Mouse (Mus musculus) kidney, embryonic 15.5 days (tissue): Measurements from ENCODE around the gene Mnx1. TPM values are rescaled to one million over a fixed set of nuclear protein-coding genes. Genes with fewer than 3 reads are reported as not detected.
"Not testable (repeated sequence)": the region's sequence is repeated elsewhere in the genome, so short reads cannot be mapped to it uniquely, and the experiment has no call there.

Source experiments
- ATAC-seq: fragments of 200-750 bp; cut with Nextera tagmentation; replicated peaks from 2 replicates; pipeline ENCODE4 v1.8.0; 2017; ENCODE audit warnings: moderate TSS enrichment; ENCODE audit not compliant: low FRiP score
- H3K27ac ChIP-seq: fragments of 300-500 bp; sonication (generic); 2 replicates; pipeline ENCODE4 v1.5.1; 2015; ENCODE audit warnings: mild to moderate bottlenecking, inconsistent platforms
- H3K27me3 ChIP-seq: fragments of 300-500 bp; sonication (generic); 2 replicates; pipeline ENCODE4 v1.6.1; 2015; ENCODE audit warnings: inconsistent platforms
- H3K36me3 ChIP-seq: fragments of 300-500 bp; sonication (generic); 2 replicates; pipeline ENCODE4 v1.6.1; 2015; ENCODE audit warnings: inconsistent platforms
- H3K4me1 ChIP-seq: fragments of 300-500 bp; sonication (generic); 2 replicates; pipeline ENCODE4 v1.6.1; 2015; ENCODE audit warnings: inconsistent platforms
- H3K4me2 ChIP-seq: fragments of 300-500 bp; sonication (generic); 2 replicates; pipeline ENCODE4 v1.6.1; 2015; ENCODE audit warnings: moderate library complexity, mild to moderate bottlenecking, inconsistent platforms
- H3K4me3 ChIP-seq: fragments of 300-500 bp; sonication (generic); replicated peaks from 2 replicates; pipeline ENCODE4 v1.5.1; 2015; ENCODE audit warnings: mild to moderate bottlenecking, inconsistent platforms
- H3K9ac ChIP-seq: fragments of 300-500 bp; sonication (generic); 2 replicates; pipeline ENCODE4 v1.6.1; 2015; ENCODE audit warnings: mild to moderate bottlenecking, inconsistent platforms
- H3K9me3 ChIP-seq: fragments of 300-500 bp; sonication (generic); replicated peaks from 2 replicates; pipeline ENCODE4 v1.6.1; 2016; ENCODE audit warnings: inconsistent platforms
- WGBS: fragments of 180-500 bp; shearing (Covaris S2); methylation state at CpG from one replicate; pipeline ENCODE4 v1.1.7; 2015; ENCODE audit warnings: mixed read lengths; 5-methylcytosine and 5-hydroxymethylcytosine counted together
- polyA plus RNA-seq: library from polyadenylated mRNA; unstranded; fragments of >200 nt; fragmentation: Nextera tagmentation; extraction: Ambion mirVana; gene quantifications from 2 replicates; pipeline ENCODE4 v1.2.1, GENCODE M21; 2015

Mnx1 gene
- polyA plus RNA-seq, 1 experiment from 2014 or later, result not detected

DNA sequence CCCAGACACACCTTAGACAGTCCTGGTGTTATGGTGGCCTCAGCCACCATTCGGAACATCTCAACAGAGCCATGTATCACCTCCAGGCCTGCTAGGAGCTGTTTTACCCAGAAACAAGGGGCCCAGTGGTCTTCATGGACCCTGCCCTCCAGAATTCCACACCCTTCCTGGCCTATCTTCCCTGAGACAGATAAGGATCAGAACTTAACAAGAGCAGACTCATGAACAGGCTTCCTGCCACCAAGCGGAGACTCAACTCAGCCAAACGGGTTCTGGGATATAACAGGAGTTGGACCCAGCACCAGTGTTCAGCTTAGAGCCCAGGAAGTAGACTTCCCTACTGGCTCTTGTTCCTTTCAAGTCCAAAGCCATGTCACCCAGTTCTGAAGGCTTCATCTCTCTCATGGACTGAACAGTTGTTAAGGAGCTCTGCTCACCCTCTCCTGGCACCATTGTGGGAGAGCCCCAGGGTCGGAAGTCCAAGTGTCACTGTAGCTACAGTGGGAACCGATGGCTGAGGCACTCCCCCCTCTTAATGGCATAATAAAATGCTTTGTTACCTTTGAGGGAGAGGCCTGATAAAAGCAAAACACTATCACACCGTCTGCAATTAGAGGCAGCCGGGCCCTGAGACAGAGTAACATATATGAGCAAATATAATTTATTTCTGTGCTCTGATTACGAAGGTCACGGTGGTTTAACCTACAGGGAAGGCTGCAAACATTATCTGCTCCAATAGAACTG lies 15.2 kb downstream of the Mnx1 start:
- ATAC-seq, result no peak
- no peak overlapping the region for H3K27ac ChIP-seq
- H3K9ac ChIP-seq, result no peak overlapping the region
- peaks cover 33% of the 10 kb centered on the region for H3K27me3 ChIP-seq
- H3K9me3 ChIP-seq, result no peaks in the 10 kb centered on the region
- no peak overlapping the region for H3K4me3 ChIP-seq
- H3K36me3 ChIP-seq, result peaks cover 9% of the 10 kb centered on the region; the same call in 1 of the 2 replicates
- no peak overlapping the region for H3K4me2 ChIP-seq
- WGBS, result 42% methylated on average over 9 of the region's 9 CpGs
- H3K4me1 ChIP-seq, result peaks cover 7% of the 10 kb centered on the region

DNA sequence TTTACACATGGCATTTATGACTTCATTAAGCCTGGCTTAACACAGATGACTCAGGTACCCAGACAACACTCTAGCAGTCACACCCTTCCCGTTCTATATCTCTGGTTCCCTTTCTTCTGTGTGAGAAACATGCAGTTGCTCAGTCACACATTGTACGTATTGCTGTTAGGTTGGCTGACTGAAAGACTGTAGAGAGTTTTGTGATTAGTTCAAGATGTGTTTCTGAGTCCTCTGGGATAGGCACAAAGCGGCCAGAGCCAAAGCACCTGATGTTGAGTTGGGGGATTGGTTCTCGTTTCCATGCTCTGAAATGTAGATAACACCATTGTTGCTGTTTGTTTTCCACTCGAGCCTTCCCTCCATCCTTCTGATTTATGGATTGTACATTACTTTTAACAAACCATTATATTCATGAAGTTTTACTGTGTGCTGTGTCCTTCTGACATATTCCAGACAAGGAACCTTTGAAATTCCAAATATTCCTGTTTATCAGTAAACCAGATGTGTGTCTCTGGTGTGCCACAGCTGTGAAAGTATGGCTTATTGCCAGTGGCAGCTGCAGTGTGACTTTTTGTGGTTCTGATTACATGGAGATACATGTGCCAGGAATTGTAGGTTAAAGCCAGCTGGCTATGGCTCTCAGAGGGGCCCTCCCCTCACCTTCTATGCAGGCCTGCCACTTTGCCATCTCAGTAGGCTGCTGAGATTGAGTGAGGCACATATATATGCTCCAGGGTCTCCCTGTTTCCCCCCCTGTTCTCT lies 21.2 kb downstream of the Mnx1 start:
- H3K27me3 ChIP-seq, result no peaks in the 10 kb centered on the region
- no peak overlapping the region for H3K9ac ChIP-seq
- H3K4me2 ChIP-seq, result no peak overlapping the region
- H3K4me3 ChIP-seq, result no peak overlapping the region
- peaks cover 42% of the 10 kb centered on the region for H3K36me3 ChIP-seq
- no peaks in the 10 kb centered on the region for H3K4me1 ChIP-seq
- H3K9me3 ChIP-seq, result no peaks in the 10 kb centered on the region
- no peak overlapping the region for H3K27ac ChIP-seq
- ATAC-seq, result no peak
- 79% methylated on average over 5 of the region's 5 CpGs for WGBS

DNA sequence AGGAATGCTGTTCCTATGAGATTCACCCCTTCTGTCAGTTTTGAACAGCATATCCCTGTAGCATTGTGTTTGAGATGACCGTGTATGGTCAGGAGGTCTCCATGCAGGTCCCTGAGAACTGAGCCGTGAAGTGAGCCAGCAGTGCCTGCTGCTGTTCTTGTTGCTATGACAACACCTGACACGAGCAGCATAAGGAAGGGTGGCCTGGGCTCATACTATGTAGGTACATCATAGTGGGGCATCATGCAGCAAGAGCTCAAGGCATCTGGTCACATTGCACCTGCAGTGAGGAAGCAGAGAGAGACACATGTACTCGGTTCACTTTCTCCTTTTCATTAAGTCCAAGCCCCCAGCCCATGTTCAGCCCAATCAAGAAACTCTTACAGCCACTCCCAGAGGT lies 25.9 kb downstream of the Mnx1 start:
- no peaks in the 10 kb centered on the region for H3K27me3 ChIP-seq
- no peak for ATAC-seq
- no peak overlapping the region for H3K4me3 ChIP-seq
- H3K4me2 ChIP-seq, result no peak overlapping the region
- peaks cover 77% of the 10 kb centered on the region for H3K36me3 ChIP-seq
- H3K27ac ChIP-seq, result no peak overlapping the region
- no peaks in the 10 kb centered on the region for H3K4me1 ChIP-seq
- whole genome bisulfite sequencing, result 71% methylated on average over 4 of the region's 4 CpGs
- H3K9ac ChIP-seq, result no peak overlapping the region
- H3K9me3 ChIP-seq, result no peaks in the 10 kb centered on the region

- H3K4me3 ChIP-seq, result no peak overlapping the region
- no peak for ATAC-seq
- H3K27ac ChIP-seq, result no peak overlapping the region
- H3K4me2 ChIP-seq, result no peak overlapping the region
- H3K27me3 ChIP-seq, result no peaks in the 10 kb centered on the region
- 100% methylated on average over 2 of the region's 2 CpGs for WGBS
- H3K36me3 ChIP-seq, result peaks cover 95% of the 10 kb centered on the region
- no peak overlapping the region for H3K9ac ChIP-seq
- no peaks in the 10 kb centered on the region for H3K4me1 ChIP-seq
- H3K9me3 ChIP-seq, result no peaks in the 10 kb centered on the region
These were observed 33.0 kb downstream of the Mnx1 start for GRCm38 (mm10) chr5:29445275-29445674.

DNA sequence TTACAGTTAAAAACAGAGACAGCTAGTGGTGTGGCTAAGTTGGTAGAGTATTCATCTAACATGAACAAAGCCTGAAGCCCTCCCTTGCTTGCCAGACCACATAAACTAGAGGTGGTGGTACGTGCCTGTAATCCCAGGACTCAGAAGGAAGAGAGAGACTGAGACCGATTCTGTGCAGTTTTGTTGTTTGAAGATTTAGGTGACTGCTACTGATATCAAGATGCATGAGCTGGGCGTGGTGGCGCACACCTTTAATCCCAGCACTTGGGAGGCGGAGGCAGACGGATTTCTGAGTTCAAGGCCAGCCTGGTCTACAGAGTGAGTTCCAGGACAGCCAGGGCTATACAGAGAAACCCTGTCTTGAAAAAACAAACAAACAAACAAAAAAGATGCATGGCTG lies 41.5 kb downstream of the Mnx1 start:
- H3K9ac ChIP-seq, ATAC-seq, H3K27ac ChIP-seq, H3K27me3 ChIP-seq, H3K9me3 ChIP-seq, H3K4me3 ChIP-seq: not testable (repeated sequence)
- Histone ChIP-seq H3K36me3 (peaks cover 53% of the 10 kb centered on the region), H3K4me1 (peaks cover 15% of the 10 kb centered on the region), H3K4me2 (0 out of 2 replicates have a peak overlapping the region, but pooled peaks have one; percentile 75)
- 90% methylated on average over 6 of the region's 6 CpGs for WGBS

- H3K27ac ChIP-seq, result no peak overlapping the region
- WGBS, result 40% methylated on average over 8 of the region's 8 CpGs
- no peaks in the 10 kb centered on the region for H3K27me3 ChIP-seq
- H3K4me2 ChIP-seq, result peak overlapping the region; percentile 75
- H3K9ac ChIP-seq, result peak overlapping the region; percentile 69
- no peak for ATAC-seq
- H3K4me3 ChIP-seq, result peak overlapping the region; percentile 84
- H3K9me3 ChIP-seq, result no peaks in the 10 kb centered on the region
- H3K4me1 ChIP-seq, result peaks cover 15% of the 10 kb centered on the region
- peaks cover 40% of the 10 kb centered on the region for H3K36me3 ChIP-seq
These were observed 42.8 kb downstream of the Mnx1 start for GRCm38 (mm10) chr5:29435491-29435890.

GRCm38 (mm10) chr5:29434872-29435358 lies 43.4 kb downstream of the Mnx1 start:
- H3K9ac ChIP-seq, result peak overlapping the region; percentile 69
- peak; percentile 82 for ATAC-seq
- under 1% methylated on average over 48 of the region's 48 CpGs for WGBS
- H3K4me2 ChIP-seq, result peak overlapping the region; percentile 75
- no peaks in the 10 kb centered on the region for H3K27me3 ChIP-seq
- peak overlapping the region; percentile 84 for H3K4me3 ChIP-seq
- no peaks in the 10 kb centered on the region for H3K9me3 ChIP-seq
- peaks cover 15% of the 10 kb centered on the region for H3K4me1 ChIP-seq
- peaks cover 35% of the 10 kb centered on the region for H3K36me3 ChIP-seq
- peak overlapping the region; percentile 82 for H3K27ac ChIP-seq

- 4% methylated on average over 29 of the region's 29 CpGs for WGBS
- H3K27ac ChIP-seq, result peak within 1 kb of the TSS; percentile 82
- H3K4me3 ChIP-seq, result peak within 1 kb of the TSS; percentile 84
- H3K4me2 ChIP-seq, result peak within 1 kb of the TSS; percentile 75
- H3K36me3 ChIP-seq, result peaks cover 29% of the 10 kb centered on the region
- no peaks in the 10 kb centered on the region for H3K9me3 ChIP-seq
- H3K9ac ChIP-seq, result peak within 1 kb of the TSS; percentile 69
- ATAC-seq, result peak; percentile 97
- no peaks in the 10 kb centered on the region for H3K27me3 ChIP-seq
- peaks cover 15% of the 10 kb centered on the region for H3K4me1 ChIP-seq
These were observed 43.9 kb downstream of the Mnx1 start, which contains the start of gene Nom1 for GRCm38 (mm10) chr5:29434228-29434871. Gene Nom1 (plus strand): TSS chr5:29434664.

DNA sequence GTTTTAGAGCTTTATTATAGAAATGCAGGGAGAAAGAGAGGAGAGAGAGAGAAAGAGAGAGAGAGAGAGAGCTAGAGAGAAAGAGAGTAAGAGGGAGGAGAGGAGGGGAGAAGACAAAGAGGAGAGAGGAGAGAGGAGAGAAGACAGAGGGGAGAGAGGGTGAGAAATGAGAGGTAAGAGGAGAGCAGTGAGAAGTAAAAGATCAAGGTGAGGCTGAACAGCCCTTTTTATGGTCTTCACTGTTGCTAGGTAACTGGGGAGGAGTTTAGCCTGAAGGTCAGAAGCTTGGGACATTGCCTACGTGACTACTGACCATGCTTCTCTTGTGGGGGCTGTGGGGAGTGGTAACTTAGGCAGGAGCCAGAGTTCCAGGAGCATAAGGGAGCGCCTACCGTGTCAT lies 54.9 kb downstream of the Mnx1 start:
- not testable (repeated sequence) for H3K9me3 ChIP-seq, H3K4me2 ChIP-seq, H3K4me3 ChIP-seq, H3K4me1 ChIP-seq, H3K27ac ChIP-seq, ATAC-seq, H3K36me3 ChIP-seq, H3K27me3 ChIP-seq, H3K9ac ChIP-seq
- 30% methylated on average over 3 of the region's 3 CpGs for WGBS

Other genes with a start within 250 kb of the Mnx1 start
- 11.5 and 12.2 TPM in 2 replicates for gene Lmbr1, start 100.1 kb downstream of the Mnx1 start, polyA plus RNA-seq
- gene Nom1, start 43.8 kb downstream of the Mnx1 start, polyA plus RNA-seq, result 25.9 and 29.3 TPM in 2 replicates
- 28.5 TPM in 2 replicates for gene Ube3c, start 90.8 kb upstream of the Mnx1 start, polyA plus RNA-seq